Mouse (Mus musculus): ENCODE data around the gene Zfp418. TPM values are rescaled to one million over a fixed set of nuclear protein-coding genes. Genes with fewer than 3 reads are reported as not detected.
A peak's percentile ranks its signal among the peaks of the same experiment; 100 is the strongest.
"Not testable (repeated sequence)": the region's sequence is repeated elsewhere in the genome, so short reads cannot be mapped to it uniquely, and the experiment has no call there.

Gene Zfp418
- polyA plus RNA-seq (2015; fragmentation: Nextera tagmentation; extraction: Ambion mirVana), result 1.6 and 1.9 TPM in 2 replicates

GRCm38 (mm10) chr7:7171227-7172147, at the start of gene Zfp418:
Zfp418 (plus strand) TSS chr7:7171330.
- Histone ChIP-seq H3K27me3 (replicated peaks) (no peaks in the 10 kb centered on the region), H3K36me3 (peaks cover 5% of the 10 kb centered on the region; the same call in 1 of the 2 replicates), H3K4me3 (replicated peaks) (peak within 1 kb of the TSS; percentile 58), H3K9ac (peak within 1 kb of the TSS; percentile 57), H3K27ac (peak within 1 kb of the TSS; percentile 61), H3K4me2 (replicated peaks) (peak within 1 kb of the TSS; percentile 60), H3K9me3 (no peaks in the 10 kb centered on the region), H3K4me1 (replicated peaks) (no peaks in the 10 kb centered on the region)
- ATAC-seq, result peak; percentile 99
- WGBS, result under 1% methylated on average over 26 of the region's 26 CpGs

GRCm38 (mm10) chr7:7121602-7121980, 49.5 kb upstream of the Zfp418 start:
- WGBS, result 51% methylated on average over 6 of the region's 6 CpGs
- Histone ChIP-seq H3K4me1 (replicated peaks) (no peaks in the 10 kb centered on the region), H3K4me3 (replicated peaks) (peak overlapping the region; percentile 64), H3K27me3 (replicated peaks) (no peaks in the 10 kb centered on the region), H3K9ac (0 out of 2 replicates have a peak overlapping the region, but pooled peaks have one; percentile 24), H3K4me2 (replicated peaks) (peak overlapping the region; percentile 59), H3K27ac (no peak overlapping the region), H3K36me3 (no peaks in the 10 kb centered on the region; the same call in 1 of the 2 replicates), H3K9me3 (no peaks in the 10 kb centered on the region)
- ATAC-seq, result no peak; the same call in 1 of the 2 replicates

- not testable (repeated sequence) for H3K4me1 ChIP-seq (replicated peaks); H3K9me3 ChIP-seq; ATAC-seq; H3K36me3 ChIP-seq; H3K27me3 ChIP-seq (replicated peaks); H3K27ac ChIP-seq; H3K9ac ChIP-seq; H3K4me3 ChIP-seq (replicated peaks); H3K4me2 ChIP-seq (replicated peaks)
- 94% methylated on average over 15 of the region's 15 CpGs for WGBS
Observed at GRCm38 (mm10) chr7:7130491-7131124, 40.5 kb upstream of the Zfp418 start.

GRCm38 (mm10) chr7:7132751-7133150, 38.4 kb upstream of the Zfp418 start:
- WGBS, result 79% methylated on average over 8 of the region's 8 CpGs

GRCm38 (mm10) chr7:7136379-7136866, 34.7 kb upstream of the Zfp418 start, which contains the start of gene Zfp773:
Zfp773 (minus strand) TSS chr7:7136755.
- H3K9me3 ChIP-seq, result no peaks in the 10 kb centered on the region
- H3K4me1 ChIP-seq (replicated peaks), result 0 out of 2 replicates have a peak, but pooled peaks cover 4% of the 10 kb centered on the region
- 7% methylated on average over 16 of the region's 16 CpGs for WGBS
- peak within 1 kb of the TSS; percentile 50 for H3K9ac ChIP-seq
- ATAC-seq, result peak; percentile 99
- peak within 1 kb of the TSS; percentile 68 for H3K4me2 ChIP-seq (replicated peaks)
- H3K36me3 ChIP-seq, result no peaks in the 10 kb centered on the region
- no peaks in the 10 kb centered on the region for H3K27me3 ChIP-seq (replicated peaks)
- peak within 1 kb of the TSS; percentile 54 for H3K4me3 ChIP-seq (replicated peaks)
- H3K27ac ChIP-seq, result no peak within 1 kb of the TSS; the same call in 1 of the 2 replicates

More at GRCm38 (mm10) chr7:7132751-7133150, 38.4 kb upstream of the Zfp418 start:
- ATAC-seq, result no peak
- no peak overlapping the region for H3K9ac ChIP-seq
- no peaks in the 10 kb centered on the region for H3K9me3 ChIP-seq
- no peak overlapping the region for H3K27ac ChIP-seq
- no peaks in the 10 kb centered on the region for H3K36me3 ChIP-seq
- no peaks in the 10 kb centered on the region for H3K27me3 ChIP-seq (replicated peaks)
- 0 out of 2 replicates have a peak, but pooled peaks cover 4% of the 10 kb centered on the region for H3K4me1 ChIP-seq (replicated peaks)
- no peak overlapping the region for H3K4me2 ChIP-seq (replicated peaks)
- H3K4me3 ChIP-seq (replicated peaks), result no peak overlapping the region

GRCm38 (mm10) chr7:7144215-7144614, 26.9 kb upstream of the Zfp418 start:
- Histone ChIP-seq H3K27ac (no peak overlapping the region), H3K4me2 (replicated peaks) (no peak overlapping the region), H3K9me3 (no peaks in the 10 kb centered on the region), H3K4me3 (replicated peaks) (no peak overlapping the region), H3K4me1 (replicated peaks) (no peaks in the 10 kb centered on the region), H3K27me3 (replicated peaks) (no peaks in the 10 kb centered on the region), H3K36me3 (no peaks in the 10 kb centered on the region), H3K9ac (no peak overlapping the region)
- ATAC-seq, result no peak
- WGBS, result 100% methylated on average over 1 of the region's 1 CpGs

GRCm38 (mm10) chr7:7145991-7146608, 25.0 kb upstream of the Zfp418 start:
- 88% methylated on average over 15 of the region's 15 CpGs for WGBS
- no peak overlapping the region for H3K27ac ChIP-seq
- no peaks in the 10 kb centered on the region for H3K27me3 ChIP-seq (replicated peaks)
- no peak overlapping the region for H3K4me3 ChIP-seq (replicated peaks)
- no peaks in the 10 kb centered on the region for H3K9me3 ChIP-seq
- H3K4me1 ChIP-seq (replicated peaks), result no peaks in the 10 kb centered on the region
- H3K9ac ChIP-seq, result no peak overlapping the region
- no peak overlapping the region for H3K4me2 ChIP-seq (replicated peaks)
- no peak for ATAC-seq
- no peaks in the 10 kb centered on the region for H3K36me3 ChIP-seq

- Histone ChIP-seq H3K9me3 (no peaks in the 10 kb centered on the region), H3K27ac (no peak overlapping the region), H3K4me1 (replicated peaks) (no peaks in the 10 kb centered on the region), H3K36me3 (no peaks in the 10 kb centered on the region), H3K27me3 (replicated peaks) (no peaks in the 10 kb centered on the region), H3K4me2 (replicated peaks) (no peak overlapping the region), H3K4me3 (replicated peaks) (no peak overlapping the region), H3K9ac (no peak overlapping the region)
- WGBS, result 91% methylated on average over 1 of the region's 1 CpGs
- ATAC-seq, result no peak
Observed at GRCm38 (mm10) chr7:7185897-7186296, 14.8 kb downstream of the Zfp418 start.

GRCm38 (mm10) chr7:7187417-7188190, 16.5 kb downstream of the Zfp418 start:
- no peaks in the 10 kb centered on the region for H3K36me3 ChIP-seq
- ATAC-seq, result peak; percentile 80
- H3K27me3 ChIP-seq (replicated peaks), result no peaks in the 10 kb centered on the region
- H3K4me2 ChIP-seq (replicated peaks), result peak overlapping the region; percentile 55
- no peaks in the 10 kb centered on the region for H3K4me1 ChIP-seq (replicated peaks)
- peak overlapping the region; percentile 43 for H3K4me3 ChIP-seq (replicated peaks)
- WGBS, result 17% methylated on average over 13 of the region's 13 CpGs
- no peaks in the 10 kb centered on the region for H3K9me3 ChIP-seq
- no peak overlapping the region for H3K9ac ChIP-seq
- H3K27ac ChIP-seq, result no peak overlapping the region

- WGBS, result 10% methylated on average over 18 of the region's 18 CpGs
- Histone ChIP-seq H3K36me3 (no peaks in the 10 kb centered on the region), H3K27me3 (replicated peaks) (no peaks in the 10 kb centered on the region), H3K4me2 (replicated peaks) (peak overlapping the region; percentile 55), H3K4me3 (replicated peaks) (peak overlapping the region; percentile 43), H3K4me1 (replicated peaks) (no peaks in the 10 kb centered on the region), H3K27ac (no peak overlapping the region), H3K9me3 (no peaks in the 10 kb centered on the region), H3K9ac (no peak overlapping the region)
- ATAC-seq, result peak; percentile 98
Observed at GRCm38 (mm10) chr7:7188191-7188942, 17.2 kb downstream of the Zfp418 start.
